Mouse (Mus musculus) heart, embryonic 11.5 days (tissue): ENCODE data around the gene H2afx. TPM values are rescaled to one million over a fixed set of nuclear protein-coding genes. Genes with fewer than 3 reads are reported as not detected.
A peak's percentile ranks its signal among the peaks of the same experiment; 100 is the strongest.
"Not testable (repeated sequence)": the region's sequence is repeated elsewhere in the genome, so short reads cannot be mapped to it uniquely, and the experiment has no call there.

Experiments
- ATAC-seq: fragments of 200-750 bp; cut with Nextera tagmentation; replicated peaks from 2 replicates; pipeline ENCODE4 v1.8.0; 2017; ENCODE audit warnings: moderate library complexity; ENCODE audit not compliant: insufficient number of reproducible peaks, low FRiP score, low TSS enrichment
- H3K27ac ChIP-seq: fragments of 300-500 bp; sonication (generic); 2 replicates; pipeline ENCODE4 v1.5.1; 2014; ENCODE audit warnings: mild to moderate bottlenecking, low read depth, low read length
- H3K27me3 ChIP-seq: fragments of 300-500 bp; sonication (generic); 2 replicates; pipeline ENCODE4 v1.6.1; 2014; ENCODE audit warnings: mild to moderate bottlenecking, low read length, mixed read lengths; ENCODE audit not compliant: control insufficient read depth, insufficient read depth
- H3K36me3 ChIP-seq: fragments of 300-500 bp; sonication (generic); 2 replicates; pipeline ENCODE4 v1.6.1; 2014; ENCODE audit warnings: mild to moderate bottlenecking, low read length, moderate library complexity, mixed read lengths; ENCODE audit not compliant: control insufficient read depth, insufficient read depth
- H3K4me1 ChIP-seq: fragments of 300-500 bp; sonication (generic); 2 replicates; pipeline ENCODE4 v1.6.1; 2014; ENCODE audit warnings: low read length; ENCODE audit not compliant: control insufficient read depth, insufficient read depth
- H3K4me2 ChIP-seq: fragments of 300-500 bp; sonication (generic); 2 replicates; pipeline ENCODE4 v1.6.1; 2014; ENCODE audit warnings: mild to moderate bottlenecking, moderate library complexity
- H3K4me3 ChIP-seq: fragments of 300-500 bp; sonication (generic); 2 replicates; pipeline ENCODE4 v1.5.1; 2014; ENCODE audit warnings: low read depth, low read length
- H3K9ac ChIP-seq: fragments of 300-500 bp; sonication (generic); 2 replicates; pipeline ENCODE4 v1.6.1; 2014; ENCODE audit warnings: mild to moderate bottlenecking, low read depth, low read length, moderate library complexity
- H3K9me3 ChIP-seq: fragments of 300-500 bp; sonication (generic); replicated peaks from 2 replicates; pipeline ENCODE4 v1.6.1; 2016; ENCODE audit warnings: low read length; ENCODE audit not compliant: control insufficient read depth
- WGBS: fragments of 180-500 bp; shearing (Covaris S2); extraction: QIAGEN DNeasy Blood & Tissue Kit; methylation state at CpG from one replicate; pipeline ENCODE4 v1.1.7; 2014; ENCODE audit not compliant: insufficient replicate concordance; 5-methylcytosine and 5-hydroxymethylcytosine counted together
- polyA plus RNA-seq: library from polyadenylated mRNA; unstranded; fragments of >200 nt; fragmentation: Nextera tagmentation; extraction: Ambion mirVana; gene quantifications from 2 replicates; pipeline ENCODE4 v1.2.1, GENCODE M21; 2014

The H2afx gene
- polyA plus RNA-seq, 1 experiment from 2014 or later, result 232 TPM

DNA sequence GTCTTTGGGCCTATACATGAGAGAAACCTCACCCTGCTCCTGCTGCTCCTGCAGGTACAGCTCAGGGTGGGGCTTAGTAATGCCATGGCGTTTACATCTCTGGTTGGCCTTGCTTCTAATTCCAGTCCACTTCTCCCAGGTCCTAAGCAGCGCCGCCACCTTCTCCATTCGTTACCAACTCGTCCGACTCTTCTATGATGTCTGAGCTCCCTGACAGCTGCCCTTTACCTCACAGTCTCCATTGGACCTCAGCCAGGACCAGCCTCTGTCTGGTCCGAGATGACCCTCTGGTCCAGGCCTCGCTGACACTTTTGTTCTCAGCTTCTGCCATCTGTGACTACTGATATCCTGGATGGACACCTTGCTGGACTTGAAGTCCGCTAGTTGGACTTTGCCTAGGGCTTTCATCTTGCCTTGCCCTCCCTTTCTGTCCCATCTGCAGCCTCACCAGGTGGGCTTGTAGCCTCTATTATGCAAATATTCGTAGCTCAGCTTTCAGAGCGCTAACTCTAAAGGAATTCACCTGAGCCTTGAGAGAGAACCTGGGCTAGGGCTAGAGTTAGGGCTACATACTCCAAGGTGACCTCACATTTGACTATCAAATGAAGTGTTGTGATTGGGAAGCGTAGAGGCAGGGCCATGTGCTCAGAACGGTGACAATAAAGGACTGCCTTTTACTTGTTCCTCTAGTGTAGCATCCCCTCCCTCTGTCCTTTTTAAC is 1.4 kb upstream of the H2afx start:
- ATAC-seq, result no peak
- Histone ChIP-seq H3K4me2 (peak overlapping the region; percentile 7; the same call in 1 of the 2 replicates), H3K27me3 (no peaks in the 10 kb centered on the region), H3K4me3 (no peak overlapping the region), H3K9me3 (no peaks in the 10 kb centered on the region), H3K9ac (no peak overlapping the region), H3K4me1 (peaks cover 8% of the 10 kb centered on the region; the same call in 1 of the 2 replicates), H3K27ac (no peak overlapping the region), H3K36me3 (peaks cover 27% of the 10 kb centered on the region)
- 92% methylated on average over 13 of the region's 13 CpGs for WGBS

DNA sequence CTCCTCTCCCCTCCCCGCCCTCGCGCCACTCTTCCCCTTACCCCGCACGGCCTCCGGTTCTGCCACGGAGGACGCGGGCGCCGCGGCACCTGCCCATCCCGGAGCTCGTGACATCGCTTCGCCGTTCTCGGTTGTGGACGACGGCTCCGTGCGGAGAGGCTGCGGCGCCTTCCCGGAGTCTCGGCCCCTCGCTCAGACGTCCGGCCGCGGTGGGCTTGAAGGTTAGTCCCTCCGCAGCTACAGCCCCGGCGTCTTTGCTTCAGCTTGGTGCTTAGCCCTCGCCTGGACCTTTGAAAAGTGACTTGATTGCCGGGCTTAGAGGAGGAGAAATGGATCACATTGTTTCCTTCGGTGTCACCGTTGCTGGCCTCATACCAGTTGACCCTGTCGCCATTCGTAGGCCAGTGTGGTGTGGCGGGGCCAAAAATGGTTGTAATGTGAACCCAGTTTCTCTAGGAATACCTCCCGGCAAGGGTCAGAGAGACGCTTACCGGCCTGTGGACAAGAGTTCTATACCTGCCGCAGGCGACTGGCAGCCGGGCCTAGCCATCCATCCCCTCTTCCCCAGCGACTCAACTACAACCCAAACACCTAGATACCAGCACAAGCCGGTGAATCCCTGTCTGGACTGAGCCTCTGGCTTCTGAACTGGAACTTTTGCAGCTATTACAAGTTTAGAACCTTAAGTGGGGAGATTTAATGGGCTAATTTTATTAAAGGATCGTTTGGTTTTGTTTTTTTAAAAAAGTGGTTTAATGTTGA is 1.0 kb downstream of the H2afx start:
- H3K9ac ChIP-seq, result peak overlapping the region; percentile 93
- peak overlapping the region; percentile 94 for H3K27ac ChIP-seq
- peak overlapping the region; percentile 78 for H3K4me3 ChIP-seq
- 0 out of 2 replicates have a peak, but pooled peaks have one; percentile 2 for ATAC-seq
- no peaks in the 10 kb centered on the region for H3K9me3 ChIP-seq
- peaks cover 7% of the 10 kb centered on the region; the same call in 1 of the 2 replicates for H3K4me1 ChIP-seq
- under 1% methylated on average over 50 of the region's 50 CpGs for WGBS
- peaks cover 23% of the 10 kb centered on the region for H3K36me3 ChIP-seq
- H3K4me2 ChIP-seq, result peak overlapping the region; percentile 85
- no peaks in the 10 kb centered on the region for H3K27me3 ChIP-seq

DNA sequence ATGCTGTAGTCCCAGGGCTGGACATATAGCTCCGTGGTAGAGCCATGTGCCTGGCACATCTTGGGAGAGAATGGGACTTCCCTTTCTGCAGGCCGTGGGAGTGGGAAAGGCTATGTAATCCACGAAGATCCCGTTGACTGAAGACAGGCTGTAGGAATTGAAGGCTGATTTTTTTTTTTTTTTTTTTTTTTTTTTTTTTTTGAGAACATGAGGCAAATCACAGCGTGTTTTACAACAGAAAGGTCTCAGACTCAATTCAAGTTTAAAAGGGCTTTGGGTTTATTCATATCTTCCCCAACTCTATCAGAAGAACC is 1.6 kb downstream of the H2afx start:
- H3K27me3 ChIP-seq, result no peaks in the 10 kb centered on the region
- peak overlapping the region; percentile 85 for H3K4me2 ChIP-seq
- peak overlapping the region; percentile 94; the same call in 1 of the 2 replicates for H3K27ac ChIP-seq
- 1% methylated on average over 5 of the region's 5 CpGs for WGBS
- peaks cover 7% of the 10 kb centered on the region; the same call in 1 of the 2 replicates for H3K4me1 ChIP-seq
- peaks cover 20% of the 10 kb centered on the region for H3K36me3 ChIP-seq
- H3K9ac ChIP-seq, result peak overlapping the region; percentile 93
- no peak for ATAC-seq
- H3K9me3 ChIP-seq, result no peaks in the 10 kb centered on the region
- H3K4me3 ChIP-seq, result peak overlapping the region; percentile 78

DNA sequence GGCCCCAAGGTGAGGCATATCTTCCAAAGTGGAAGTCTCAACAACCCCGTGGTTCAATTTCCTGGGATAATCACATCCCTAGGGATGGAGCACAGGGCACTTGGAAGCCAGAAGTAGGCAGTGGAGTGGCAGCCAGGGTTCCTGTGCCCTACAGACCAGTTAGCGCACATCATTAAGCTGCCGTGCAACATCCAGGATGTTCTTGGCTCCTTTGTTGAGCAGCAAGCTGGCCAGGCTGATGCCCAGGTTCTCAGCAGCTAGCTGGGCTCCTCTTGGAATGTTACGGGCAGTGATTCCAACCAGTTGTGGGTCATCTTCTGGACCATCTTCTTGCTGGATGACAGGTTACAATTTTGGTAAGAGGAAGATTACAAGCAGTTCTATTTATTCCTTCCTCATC is 2.0 kb downstream of the H2afx start:
- peaks cover 20% of the 10 kb centered on the region for H3K36me3 ChIP-seq
- H3K27me3 ChIP-seq, H3K27ac ChIP-seq, H3K9me3 ChIP-seq, H3K4me1 ChIP-seq, ATAC-seq: not testable (repeated sequence)
- H3K4me3 ChIP-seq, result peak overlapping the region; percentile 78
- 44% methylated on average over 4 of the region's 4 CpGs for WGBS
- peak overlapping the region; percentile 85 for H3K4me2 ChIP-seq
- H3K9ac ChIP-seq, result peak overlapping the region; percentile 40

DNA sequence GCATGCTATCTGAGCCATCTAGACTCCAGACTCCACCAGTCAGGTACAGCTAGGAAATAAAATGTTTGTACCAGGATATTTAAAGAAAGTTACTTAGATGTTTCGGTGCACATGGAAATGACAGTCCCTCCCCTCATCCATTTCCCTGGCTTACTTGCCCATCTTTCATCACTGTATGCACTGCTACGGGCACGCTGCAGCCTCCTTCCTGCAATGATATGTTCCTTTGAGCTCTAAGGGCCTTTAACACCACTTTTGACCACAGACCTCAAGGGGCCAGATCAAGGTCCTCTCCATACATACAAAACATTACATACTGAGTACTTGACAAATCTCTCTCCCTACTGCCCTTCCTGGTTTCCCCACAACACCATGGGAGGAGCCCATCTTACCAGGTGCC is 2.5 kb downstream of the H2afx start:
- H3K36me3 ChIP-seq, result peaks cover 20% of the 10 kb centered on the region
- H3K4me3 ChIP-seq, result peak overlapping the region; percentile 78
- no peak for ATAC-seq
- H3K4me2 ChIP-seq, result peak overlapping the region; percentile 85
- no peaks in the 10 kb centered on the region for H3K27me3 ChIP-seq
- no peaks in the 10 kb centered on the region for H3K9me3 ChIP-seq
- H3K27ac ChIP-seq, result no peak overlapping the region
- peak overlapping the region; percentile 40 for H3K9ac ChIP-seq
- 60% methylated on average over 3 of the region's 3 CpGs for WGBS
- H3K4me1 ChIP-seq, result peaks cover 9% of the 10 kb centered on the region; the same call in 1 of the 2 replicates

DNA sequence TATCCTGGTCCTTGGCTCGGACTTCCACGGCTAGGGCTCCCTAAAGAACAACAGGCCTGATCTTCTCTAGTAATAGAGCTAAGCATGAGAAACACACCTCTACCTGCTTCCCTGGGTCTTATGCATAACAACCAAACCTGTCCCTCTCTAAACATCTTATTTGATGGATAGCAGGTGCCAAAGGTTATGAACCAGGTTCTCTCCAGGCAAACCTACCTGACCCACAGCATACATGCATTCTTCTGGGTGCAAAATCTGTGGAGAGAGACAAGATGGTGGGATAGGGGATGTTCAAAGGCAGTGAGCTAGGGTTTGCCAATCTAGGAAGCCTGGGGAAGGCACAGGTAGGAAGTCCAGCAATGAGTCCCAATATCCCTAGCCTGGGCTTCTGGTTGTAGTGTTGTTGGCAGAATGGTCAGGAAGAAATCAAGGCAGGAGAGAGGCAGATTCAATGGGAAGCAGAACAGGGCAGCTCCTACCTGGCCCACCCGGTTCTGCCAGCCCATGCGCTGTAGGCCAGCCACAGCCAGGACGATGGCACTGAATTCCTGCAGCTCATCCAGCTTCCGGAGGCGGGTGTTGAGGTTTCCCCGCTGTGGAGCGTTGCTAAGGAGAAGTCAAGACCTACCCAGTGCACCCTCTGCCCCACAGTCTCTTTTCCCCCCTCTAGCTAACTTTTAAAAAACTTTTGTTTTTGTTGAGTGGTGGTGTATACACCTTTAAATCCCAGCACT is 3.1 kb downstream of the H2afx start:
- 67% methylated on average over 9 of the region's 9 CpGs for WGBS
- Histone ChIP-seq H3K4me1 (peaks cover 16% of the 10 kb centered on the region), H3K4me3 (peak overlapping the region; percentile 78), H3K36me3 (peaks cover 17% of the 10 kb centered on the region), H3K9ac (peak overlapping the region; percentile 56; the same call in 1 of the 2 replicates), H3K27ac (no peak overlapping the region), H3K4me2 (peak overlapping the region; percentile 85), H3K9me3 (no peaks in the 10 kb centered on the region), H3K27me3 (no peaks in the 10 kb centered on the region)
- ATAC-seq, result no peak

DNA sequence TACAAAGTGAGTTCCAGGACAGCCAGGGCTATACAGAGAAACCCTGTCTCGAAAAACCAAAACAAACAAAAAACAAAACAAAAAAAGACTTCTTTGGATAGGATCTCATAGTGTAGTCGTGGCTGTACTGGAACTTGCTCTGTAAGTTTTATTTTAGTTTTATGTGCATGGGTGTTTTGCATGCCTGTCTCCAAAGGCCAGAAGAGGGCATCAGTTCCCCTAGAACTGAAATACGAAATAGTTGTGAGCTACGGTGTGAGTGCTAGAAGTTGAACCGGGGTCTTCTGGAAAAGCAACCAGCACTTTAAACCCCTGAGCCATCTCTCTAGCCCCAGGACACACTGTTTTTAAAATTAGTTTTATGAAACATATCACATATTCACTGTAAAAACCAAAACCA is 4.1 kb downstream of the H2afx start:
- Histone ChIP-seq H3K4me1 (peaks cover 23% of the 10 kb centered on the region), H3K9ac (no peak overlapping the region), H3K27me3 (no peaks in the 10 kb centered on the region), H3K36me3 (peaks cover 7% of the 10 kb centered on the region), H3K9me3 (no peaks in the 10 kb centered on the region), H3K4me3 (peak overlapping the region; percentile 16; the same call in 1 of the 2 replicates), H3K4me2 (peak overlapping the region; percentile 21; the same call in 1 of the 2 replicates), H3K27ac (no peak overlapping the region)
- no peak for ATAC-seq
- 85% methylated on average over 5 of the region's 5 CpGs for WGBS

DNA sequence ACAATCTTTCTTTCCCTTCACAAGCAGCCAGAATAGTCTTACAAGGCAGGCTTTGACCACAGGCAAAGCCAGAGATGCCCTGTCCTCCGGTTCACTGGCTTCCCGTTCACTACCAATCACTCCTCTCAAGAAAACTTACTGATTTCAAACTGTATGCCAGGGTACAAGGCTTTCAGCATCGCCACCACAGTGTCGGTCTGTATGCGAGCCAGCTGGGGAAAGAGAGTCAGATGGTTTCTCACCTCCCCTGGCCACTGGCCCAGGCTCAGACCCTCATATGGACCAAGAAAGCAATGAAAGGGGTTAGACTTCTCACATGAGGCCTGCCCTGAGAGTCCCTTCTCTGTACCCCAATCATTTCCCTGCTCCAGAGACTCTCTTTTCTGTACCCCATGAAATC is 7.0 kb downstream of the H2afx start:
- Histone ChIP-seq H3K9me3 (no peaks in the 10 kb centered on the region), H3K27ac (peak overlapping the region; percentile 100), H3K4me1 (peaks cover 22% of the 10 kb centered on the region), H3K4me2 (no peak overlapping the region; the same call in 1 of the 2 replicates), H3K9ac (peak overlapping the region; percentile 94), H3K4me3 (peak overlapping the region; percentile 39), H3K27me3 (no peaks in the 10 kb centered on the region), H3K36me3 (peaks cover 7% of the 10 kb centered on the region)
- ATAC-seq, result no peak
- 84% methylated on average over 5 of the region's 5 CpGs for WGBS
